Mouse (Mus musculus) CD4-positive, CD25-positive, alpha-beta regulatory T cell, adult 9 weeks (primary cell): ENCODE results near the gene Thnsl2. TPM values are rescaled to one million over a fixed set of nuclear protein-coding genes. Genes with fewer than 3 reads are reported as not detected.

ENCODE experiments used
- polyA plus RNA-seq: library from polyadenylated mRNA; unstranded; fragments of 100-300 nt; shearing (Covaris generic); gene quantifications from one replicate; pipeline ENCODE4 v1.2.1, GENCODE M21; 2017

Gene Thnsl2
- polyA plus RNA-seq, result 3.5 TPM

GRCm38 (mm10) chr6:71143894-71144455 lies at the start of gene Thnsl2:
Gene Thnsl2, minus strand, starts transcription at chr6:71144439.

Other genes starting within 250 kb of the Thnsl2 start
- gene Tex37, start 225.5 kb downstream of the Thnsl2 start, polyA plus RNA-seq, result not detected
- not detected for gene Foxi3, start 187.9 kb downstream of the Thnsl2 start, polyA plus RNA-seq
- gene Fabp1, start 55.4 kb upstream of the Thnsl2 start, polyA plus RNA-seq, result not detected
- 96.5 TPM for gene Krcc1, start 127.2 kb upstream of the Thnsl2 start, polyA plus RNA-seq
- gene Smyd1, start 177.8 kb upstream of the Thnsl2 start, polyA plus RNA-seq, result not detected
- 31.6 TPM for gene Cd8b1, start 178.3 kb upstream of the Thnsl2 start, polyA plus RNA-seq
- 0.88 TPM for gene Cd8a, start 229.0 kb upstream of the Thnsl2 start, polyA plus RNA-seq